Mouse (Mus musculus) liver, embryonic 14.5 days (tissue): ENCODE results near the gene Mbtps1.

Source experiments
- CTCF ChIP-seq: IDR thresholded peaks from 2 replicates; pipeline ENCODE4 v1.5.1; 2016; ENCODE audit warnings: antibody characterized with exemption, low read depth, control low read depth
- EP300 ChIP-seq: IDR thresholded peaks from 2 replicates; pipeline ENCODE4 v1.6.1; 2016; ENCODE audit warnings: antibody characterized with exemption, low read depth

DNA sequence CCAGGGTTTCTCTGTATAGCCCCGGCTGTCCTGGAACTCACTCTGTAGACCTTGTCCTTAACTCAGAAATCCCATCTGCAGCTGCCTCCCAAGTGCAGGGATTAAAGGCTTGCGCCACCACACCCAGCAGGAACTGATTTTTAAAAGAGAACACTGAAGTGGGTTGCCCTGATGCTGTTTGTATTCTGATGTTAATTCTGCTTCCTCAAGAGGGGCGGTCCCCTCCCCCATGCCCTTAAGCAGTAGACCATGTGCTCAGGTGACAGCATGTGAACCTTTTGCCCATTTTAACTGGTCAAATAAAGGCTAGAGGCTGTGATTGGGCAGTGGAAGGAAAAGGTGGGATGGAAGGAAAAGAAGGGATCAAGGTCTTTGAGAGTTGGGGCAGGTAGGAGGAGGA lies 42.8 kb downstream of the Mbtps1 start:
- TF ChIP-seq CTCF (no peak), EP300 (no peak)
